Mouse (Mus musculus) retina, adult 2 months (tissue): Measurements from ENCODE around the gene Gm42417.
"Not testable (repeated sequence)": the region's sequence is repeated elsewhere in the genome, so short reads cannot be mapped to it uniquely, and the experiment has no call there.

Experiments used
- DNase-seq: peaks from one replicate; pipeline ENCODE4 v3.0.0-alpha.2; 2012; ENCODE audit warnings: low read depth, low spot score

Gm42417 gene

DNA sequence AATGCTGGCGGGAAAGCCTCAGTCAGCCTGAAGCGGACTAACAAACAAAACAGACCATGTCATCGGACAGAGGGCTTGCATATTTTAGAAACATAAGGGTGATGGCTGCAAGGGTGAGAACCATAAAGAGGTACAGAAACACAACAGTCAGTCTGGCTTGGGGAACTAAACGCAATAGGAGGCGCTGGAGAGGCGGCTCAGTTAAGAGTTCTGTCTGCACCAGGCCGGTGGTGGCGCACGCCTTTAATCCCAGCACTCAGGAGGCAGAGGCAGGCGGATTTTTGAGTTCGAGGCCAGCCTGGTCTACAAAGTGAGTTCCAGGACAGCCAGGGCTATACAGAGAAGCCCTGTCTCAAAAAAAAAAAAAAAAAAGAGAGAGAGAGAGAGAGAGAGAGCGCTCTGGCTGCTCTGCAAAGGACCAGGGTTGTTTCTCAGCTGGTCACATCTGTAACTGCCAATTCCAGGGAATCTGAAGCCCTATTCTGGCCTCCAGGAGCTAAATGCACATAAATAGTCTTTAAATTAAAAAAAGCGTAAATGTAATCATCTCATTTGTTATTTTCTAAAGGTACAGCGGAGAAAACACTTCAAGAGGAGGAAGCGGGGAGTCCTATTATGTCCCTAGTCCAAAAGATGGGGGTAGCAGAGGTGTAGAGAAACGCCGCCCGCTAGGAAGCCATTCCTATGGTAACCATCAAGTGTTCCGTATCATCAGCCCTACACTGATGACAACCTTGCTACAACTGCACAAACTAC, 6.8 kb upstream of the Gm42417 start:
- no peak for DNase-seq

- DNase-seq, result no peak
Observed at GRCm38 (mm10) chr1:36545382-36545781, 6.2 kb upstream of the Gm42417 start.

GRCm38 (mm10) chr1:36542925-36543324, 3.7 kb upstream of the Gm42417 start:
- DNase-seq, result no peak

GRCm38 (mm10) chr1:36541844-36542243, 2.6 kb upstream of the Gm42417 start:
- no peak for DNase-seq

DNA sequence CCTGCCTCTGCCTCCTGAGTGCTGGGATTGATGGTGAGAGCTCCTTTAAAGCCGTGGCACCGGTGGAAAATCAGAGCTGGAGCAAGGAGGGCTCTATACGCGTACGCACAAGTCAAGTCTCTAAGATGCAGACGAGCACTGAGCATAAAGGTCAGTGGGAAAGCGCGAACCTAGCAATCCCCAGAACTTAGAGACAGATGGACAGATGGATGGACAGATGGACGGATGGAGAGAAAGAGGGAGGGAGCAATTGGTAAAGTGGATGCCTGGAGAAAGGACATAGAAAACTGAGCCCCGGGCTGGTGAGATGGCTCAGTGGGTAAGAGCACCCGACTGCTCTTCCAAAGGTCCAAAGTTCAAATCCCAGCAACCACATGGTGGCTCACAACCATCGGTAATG, 1.6 kb upstream of the Gm42417 start:
- DNase-seq, result no peak

GRCm38 (mm10) chr1:36540132-36540531, 903 bp upstream of the Gm42417 start:
- no peak for DNase-seq

- no peak for DNase-seq
Observed at GRCm38 (mm10) chr1:36538727-36539126, 502 bp downstream of the Gm42417 start.

DNA sequence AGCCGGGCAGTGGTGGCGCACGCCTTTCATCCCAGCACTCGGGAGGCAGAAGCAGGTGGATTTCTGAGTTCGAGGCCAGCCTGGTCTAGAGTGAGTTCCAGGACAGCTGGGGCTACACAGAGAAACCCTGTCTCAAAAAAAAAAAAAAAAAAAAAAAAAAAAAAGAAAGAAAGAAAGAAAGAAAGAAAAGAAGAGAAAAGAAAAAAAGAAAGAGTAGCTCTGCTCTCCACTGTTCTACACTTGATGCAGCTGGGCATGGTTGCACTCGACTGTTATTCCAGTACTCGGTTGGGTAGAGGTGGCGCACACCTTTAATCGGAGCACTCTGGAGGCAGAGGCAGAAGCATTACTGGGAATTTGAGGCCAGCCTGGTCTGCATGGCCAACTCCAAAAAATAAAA, 2.4 kb downstream of the Gm42417 start, which contains the start of gene Ankrd23:
Gene Ankrd23 (minus strand): TSS at position 101 of the 400 bp plus-strand sequence.
- not testable (repeated sequence) for DNase-seq

- DNase-seq, result no peak
Observed at GRCm38 (mm10) chr1:36536397-36536728, 2.9 kb downstream of the Gm42417 start.

DNA sequence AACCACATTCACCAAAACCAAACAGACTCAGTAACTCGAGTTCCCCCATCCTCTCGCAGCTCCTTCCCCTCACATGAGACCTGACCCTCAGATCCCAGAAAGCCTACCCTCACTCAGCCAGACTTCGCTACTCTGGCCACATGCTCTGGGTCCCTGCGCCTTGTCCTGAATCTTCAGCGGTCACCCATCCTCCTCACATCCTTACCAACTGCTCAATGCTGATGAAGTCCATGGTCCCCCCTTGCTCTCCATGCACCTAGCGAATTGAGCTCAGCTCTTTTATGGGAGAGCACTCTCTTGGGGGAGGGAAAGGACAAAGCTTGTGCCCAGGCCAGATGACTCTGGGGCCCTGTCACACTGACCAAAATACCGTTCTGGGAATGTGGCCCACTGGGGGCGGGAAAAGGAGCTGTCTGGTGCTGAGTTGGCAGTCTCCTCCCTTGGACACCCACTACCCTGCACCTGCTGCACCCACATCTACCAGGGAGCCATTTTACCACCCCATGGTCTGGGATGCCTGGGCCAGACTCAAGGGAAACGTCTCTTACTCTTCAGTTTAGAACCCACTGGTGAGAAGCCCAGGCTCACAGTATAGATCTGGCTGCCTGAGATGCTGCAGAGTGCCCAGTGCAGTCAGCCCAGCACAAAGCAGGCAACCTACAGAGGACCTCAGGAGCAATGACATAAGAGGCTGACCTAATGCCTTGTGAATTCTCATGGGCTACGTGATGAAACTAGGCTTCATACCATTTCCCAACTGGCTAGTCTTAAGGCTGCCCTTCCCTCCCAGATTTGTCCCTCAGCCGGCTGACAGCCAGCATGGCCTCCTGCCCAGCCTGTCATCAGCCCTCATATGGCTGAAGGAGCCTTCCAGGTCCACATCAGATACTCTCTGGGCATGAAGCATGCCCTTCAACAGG, 3.5 kb downstream of the Gm42417 start:
- DNase-seq, result no peak

GRCm38 (mm10) chr1:36534595-36535058, 4.6 kb downstream of the Gm42417 start:
- no peak for DNase-seq

- DNase-seq, result no peak
Observed at GRCm38 (mm10) chr1:36533546-36533945, 5.7 kb downstream of the Gm42417 start.

GRCm38 (mm10) chr1:36531461-36531860, 7.8 kb downstream of the Gm42417 start:
- DNase-seq, result no peak

- DNase-seq, result no peak
Observed at GRCm38 (mm10) chr1:36530962-36531361, 8.3 kb downstream of the Gm42417 start.

DNA sequence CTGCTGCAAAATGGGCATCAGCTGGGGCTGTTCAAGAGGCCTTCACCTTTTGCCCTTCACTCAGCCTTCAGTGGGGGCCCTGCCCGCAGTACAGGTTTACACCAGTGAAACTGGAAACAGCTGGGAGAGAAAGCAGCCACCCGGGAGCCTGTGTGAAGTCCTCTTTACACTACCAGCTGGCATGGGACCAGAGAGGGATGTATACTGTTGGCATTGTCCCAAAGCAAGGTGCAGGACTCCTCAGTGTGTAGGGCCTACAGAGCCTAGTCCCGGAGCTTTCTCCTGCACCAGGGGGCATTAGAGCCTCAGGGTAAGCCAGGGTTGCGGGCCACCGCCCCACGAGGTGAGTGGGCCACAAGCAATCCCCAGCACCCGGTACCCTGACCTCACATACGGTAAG, 8.7 kb downstream of the Gm42417 start:
- DNase-seq, result no peak

GRCm38 (mm10) chr1:36529875-36530274, 9.4 kb downstream of the Gm42417 start:
- DNase-seq, result no peak

DNA sequence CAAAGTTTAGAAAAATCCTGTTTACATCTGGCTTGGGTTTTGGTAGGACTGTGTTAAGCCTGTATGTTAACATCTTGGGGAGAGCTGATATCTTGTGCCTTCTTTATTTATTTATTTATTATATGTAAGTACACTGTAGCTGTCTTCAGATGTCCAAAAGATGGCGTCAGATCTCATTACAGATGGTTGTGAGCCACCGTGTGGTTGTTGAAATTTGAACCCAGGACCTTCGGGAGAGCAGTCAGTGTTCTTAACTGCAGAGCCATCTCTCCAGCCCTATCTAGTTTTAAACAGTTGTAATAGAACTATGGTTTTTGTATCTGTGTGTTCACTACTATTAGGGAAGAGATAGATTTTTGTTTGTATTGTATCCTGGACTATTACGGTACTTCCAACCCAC, 10.0 kb downstream of the Gm42417 start:
- DNase-seq, result no peak

DNA sequence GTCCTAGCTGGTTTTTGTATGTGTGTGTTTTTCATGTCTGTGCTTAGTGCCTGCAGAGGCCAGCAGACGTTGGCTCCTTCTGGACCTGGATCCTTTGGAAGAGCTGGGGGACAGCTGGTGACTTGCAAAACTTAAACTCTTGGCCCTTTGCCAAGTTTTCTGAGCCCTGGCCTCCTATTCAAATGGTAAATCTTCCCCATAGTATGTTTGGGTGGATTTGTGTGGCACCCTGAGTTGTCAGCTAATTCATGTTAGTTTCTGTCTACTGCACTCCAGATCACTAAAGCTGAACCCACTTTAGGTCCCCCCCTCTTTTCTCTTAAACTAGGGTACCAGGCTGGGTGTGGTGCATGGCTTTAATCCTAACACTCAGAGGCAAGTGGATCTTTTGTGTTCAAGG, 10.9 kb downstream of the Gm42417 start:
- DNase-seq, result no peak

- DNase-seq, result no peak
Observed at GRCm38 (mm10) chr1:36526903-36527302, 12.3 kb downstream of the Gm42417 start.

- no peak for DNase-seq
Observed at GRCm38 (mm10) chr1:36525774-36526173, 13.5 kb downstream of the Gm42417 start.

DNA sequence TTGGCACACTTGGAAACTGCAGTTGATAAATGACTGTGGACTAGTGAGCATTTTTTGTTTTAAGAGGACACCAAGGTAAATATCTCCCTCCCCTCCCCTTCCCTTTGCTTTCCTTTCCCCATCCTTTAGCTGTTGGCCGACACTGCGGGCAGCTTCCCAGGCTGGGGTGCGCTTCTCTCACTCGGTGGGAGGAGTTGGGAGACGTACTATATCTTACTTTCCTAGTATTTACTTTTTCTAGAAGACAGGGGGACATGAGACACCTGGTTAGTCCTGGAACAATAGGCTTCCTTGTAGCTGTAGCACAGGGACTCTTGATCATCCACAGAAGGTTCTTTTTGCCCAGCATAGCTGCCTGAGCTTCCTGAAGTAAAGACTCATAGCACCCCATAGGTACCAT, 15.2 kb downstream of the Gm42417 start:
- DNase-seq, result no peak

GRCm38 (mm10) chr1:36523332-36524013, 15.8 kb downstream of the Gm42417 start:
- DNase-seq, result peak; percentile 52
